Mouse (Mus musculus) heart, adult 2 months (tissue): ENCODE results near the gene Wbp11.

ENCODE experiments used
- CTCF ChIP-seq: fragments of 200-600 bp; IDR thresholded peaks from 2 replicates; pipeline ENCODE4 v1.8.1; 2022; ENCODE audit warnings: antibody characterized with exemption, mild to moderate bottlenecking, moderate library complexity
- EP300 ChIP-seq: fragments of 200-500 bp; IDR thresholded peaks from 2 replicates; pipeline ENCODE4 v1.6.1; 2011; ENCODE audit warnings: low read depth, low read length, control low read depth; ENCODE audit not compliant: insufficient read depth

DNA sequence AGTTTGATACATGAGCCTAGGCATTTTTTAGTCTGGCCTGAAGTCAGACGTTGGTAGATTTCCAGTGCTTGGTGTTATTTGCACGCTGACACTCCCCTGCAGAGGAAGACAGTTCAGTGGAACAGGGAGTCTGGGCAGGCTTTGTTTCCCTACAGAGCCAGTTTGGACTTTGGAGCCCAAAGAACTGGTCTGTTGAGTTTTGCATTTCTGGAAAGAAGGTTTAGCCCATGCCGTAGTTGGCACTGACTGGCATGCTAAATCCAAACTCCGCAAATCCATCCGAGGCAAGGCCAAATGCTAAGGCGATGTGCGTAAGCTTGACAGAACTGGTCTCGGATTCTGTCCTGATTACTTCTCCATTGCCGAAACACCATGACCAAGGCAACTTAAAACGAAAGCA is 16.8 kb downstream of the Wbp11 start:
- TF ChIP-seq CTCF: no peak
- TF ChIP-seq EP300: no peak
